Mouse (Mus musculus) hindbrain, postnatal 0 days (tissue): ENCODE results near the gene Ruvbl2. TPM values are rescaled to one million over a fixed set of nuclear protein-coding genes. Genes with fewer than 3 reads are reported as not detected.
A peak's percentile ranks its signal among the peaks of the same experiment; 100 is the strongest.

Experiments
- ATAC-seq: fragments of 200-750 bp; cut with Nextera tagmentation; 2 replicates; pipeline ENCODE4 v1.8.0; 2017; ENCODE audit warnings: mild to moderate bottlenecking, moderate TSS enrichment, moderate library complexity
- DNase-seq: peaks from one replicate; pipeline ENCODE4 v3.0.0-alpha.2; 2015; ENCODE audit warnings: low spot score
- H3K27ac ChIP-seq: fragments of 300-500 bp; sonication (generic); 2 replicates; pipeline ENCODE4 v1.5.1; 2014; ENCODE audit warnings: mild to moderate bottlenecking
- H3K27me3 ChIP-seq: fragments of 300-500 bp; sonication (generic); 2 replicates; pipeline ENCODE4 v1.6.1; 2014; ENCODE audit warnings: low read length, mixed read lengths; ENCODE audit not compliant: insufficient read depth
- H3K36me3 ChIP-seq: fragments of 300-500 bp; sonication (generic); 2 replicates; pipeline ENCODE4 v1.6.1; 2014; ENCODE audit warnings: low read length, mixed read lengths; ENCODE audit not compliant: insufficient read depth
- H3K4me1 ChIP-seq: fragments of 300-500 bp; sonication (generic); 2 replicates; pipeline ENCODE4 v1.6.1; 2014; ENCODE audit warnings: antibody characterized with exemption, low read length, mixed read lengths; ENCODE audit not compliant: insufficient read depth
- H3K4me2 ChIP-seq: fragments of 300-500 bp; sonication (generic); 2 replicates; pipeline ENCODE4 v1.6.1; 2014; ENCODE audit warnings: low read depth, mild to moderate bottlenecking, low read length, moderate library complexity, mixed read lengths
- H3K4me3 ChIP-seq: fragments of 300-500 bp; sonication (generic); 2 replicates; pipeline ENCODE4 v1.5.1; 2014; ENCODE audit warnings: low read length
- H3K9ac ChIP-seq: fragments of 300-500 bp; sonication (generic); replicated peaks from 2 replicates; pipeline ENCODE4 v1.6.1; 2014; ENCODE audit warnings: mild to moderate bottlenecking, low read length, moderate library complexity, mixed read lengths
- H3K9me3 ChIP-seq: fragments of 300-500 bp; sonication (generic); 2 replicates; pipeline ENCODE4 v1.6.1; 2016; ENCODE audit warnings: low read length, mixed read lengths
- CTCF ChIP-seq: IDR thresholded peaks from 2 replicates; pipeline ENCODE4 v1.5.1; 2016; ENCODE audit warnings: antibody characterized with exemption, control low read depth, low read depth
- WGBS: fragments of 180-500 bp; shearing (Covaris S2); extraction: QIAGEN DNeasy Blood & Tissue Kit; methylation state at CpG from one replicate; pipeline ENCODE4 v1.1.7; 2014; 5-methylcytosine and 5-hydroxymethylcytosine counted together
- polyA plus RNA-seq: library from polyadenylated mRNA; unstranded; fragments of >200 nt; fragmentation: Nextera tagmentation; extraction: Ambion mirVana; gene quantifications from 2 replicates; pipeline ENCODE4 v1.2.1, GENCODE M21; 2015
- total RNA-seq: library from RNA; depleted of rRNA; stranded (reverse); fragments of >200 nt; gene quantifications from 2 replicates; pipeline ENCODE4 v1.2.3, GENCODE M21; 2014

The Ruvbl2 gene
- total and polyA plus RNA-seq, 2 experiments from 2014 or later: 82.9 to 147 TPM

DNA sequence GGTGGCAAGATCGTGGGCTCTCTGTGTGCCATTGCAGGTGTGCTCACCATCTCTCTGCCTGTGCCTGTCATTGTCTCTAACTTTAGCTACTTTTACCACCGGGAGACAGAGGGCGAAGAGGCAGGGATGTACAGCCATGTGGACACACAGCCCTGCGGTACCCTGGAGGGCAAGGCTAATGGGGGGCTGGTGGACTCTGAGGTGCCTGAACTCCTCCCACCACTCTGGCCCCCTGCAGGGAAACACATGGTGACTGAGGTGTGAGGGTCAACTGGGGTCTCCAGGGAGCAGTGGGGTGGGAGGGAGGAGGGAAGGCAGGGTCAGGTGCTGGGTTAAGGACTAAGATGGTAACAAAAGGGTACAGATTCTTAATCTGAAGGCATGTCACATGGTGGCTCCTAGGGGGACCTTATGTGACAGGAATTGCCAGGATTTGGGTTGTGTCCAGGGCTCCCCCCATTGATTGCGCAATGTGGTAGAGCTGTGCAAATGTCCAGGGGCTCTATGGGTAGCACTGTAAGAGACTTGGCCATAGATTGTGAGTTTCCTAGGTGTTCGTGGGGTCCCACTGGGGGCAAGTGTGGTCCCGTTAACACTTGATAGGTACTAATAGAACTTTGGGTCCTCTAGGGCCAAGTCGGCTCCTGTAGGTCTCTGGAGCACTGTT, 28.3 kb downstream of the Ruvbl2 start:
- H3K9me3 ChIP-seq: no peaks in the 10 kb centered on the region
- no peak overlapping the region for H3K4me3 ChIP-seq
- DNase-seq (no peak), ATAC-seq (no peak)
- H3K36me3 ChIP-seq: no peaks in the 10 kb centered on the region
- peaks cover 80% of the 10 kb centered on the region for H3K27me3 ChIP-seq
- TF ChIP-seq CTCF: no peak
- no peak overlapping the region for H3K9ac ChIP-seq
- peaks cover 10% of the 10 kb centered on the region for H3K4me1 ChIP-seq
- WGBS: 90% methylated on average over 8 of the region's 8 CpGs
- no peak overlapping the region for H3K4me2 ChIP-seq
- H3K27ac ChIP-seq: no peak overlapping the region

GRCm38 (mm10) chr7:45408949-45409348, 28.9 kb downstream of the Ruvbl2 start:
- Histone ChIP-seq H3K27ac (no peak overlapping the region), H3K4me1 (peaks cover 7% of the 10 kb centered on the region), H3K9me3 (no peaks in the 10 kb centered on the region), H3K4me3 (no peak overlapping the region), H3K27me3 (peaks cover 73% of the 10 kb centered on the region), H3K9ac (no peak overlapping the region), H3K36me3 (no peaks in the 10 kb centered on the region), H3K4me2 (no peak overlapping the region)
- no peak for ATAC-seq
- 91% methylated on average over 17 of the region's 17 CpGs for WGBS
- TF ChIP-seq CTCF: no peak
- DNase-seq: no peak

DNA sequence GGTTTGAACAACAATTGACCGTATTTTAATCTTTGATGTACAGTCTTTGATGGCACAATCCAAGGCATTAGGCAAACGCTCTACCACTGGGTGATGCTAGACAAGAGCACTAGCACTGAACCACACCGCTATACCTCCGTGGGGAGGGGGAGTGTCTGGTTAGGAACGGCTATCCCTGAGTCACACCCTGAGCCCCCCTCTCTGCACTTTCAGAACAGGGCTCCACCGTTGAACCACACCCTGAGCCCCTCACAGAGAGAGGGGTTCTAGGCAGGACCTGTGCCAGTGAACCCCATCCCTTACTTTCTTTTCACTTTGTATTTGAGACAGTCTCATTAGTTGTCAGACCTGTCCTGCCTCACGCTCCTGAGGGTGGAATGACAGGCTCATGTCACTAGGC, 29.5 kb downstream of the Ruvbl2 start:
- Histone ChIP-seq H3K27me3 (peaks cover 67% of the 10 kb centered on the region), H3K4me1 (peaks cover under 1% of the 10 kb centered on the region; the same call in 1 of the 2 replicates), H3K4me3 (no peak overlapping the region), H3K27ac (no peak overlapping the region), H3K4me2 (no peak overlapping the region), H3K9ac (no peak overlapping the region), H3K9me3 (no peaks in the 10 kb centered on the region), H3K36me3 (no peaks in the 10 kb centered on the region)
- DNase-seq (no peak), ATAC-seq (no peak)
- 77% methylated on average over 7 of the region's 7 CpGs for whole genome bisulfite sequencing
- TF ChIP-seq CTCF: no peak

DNA sequence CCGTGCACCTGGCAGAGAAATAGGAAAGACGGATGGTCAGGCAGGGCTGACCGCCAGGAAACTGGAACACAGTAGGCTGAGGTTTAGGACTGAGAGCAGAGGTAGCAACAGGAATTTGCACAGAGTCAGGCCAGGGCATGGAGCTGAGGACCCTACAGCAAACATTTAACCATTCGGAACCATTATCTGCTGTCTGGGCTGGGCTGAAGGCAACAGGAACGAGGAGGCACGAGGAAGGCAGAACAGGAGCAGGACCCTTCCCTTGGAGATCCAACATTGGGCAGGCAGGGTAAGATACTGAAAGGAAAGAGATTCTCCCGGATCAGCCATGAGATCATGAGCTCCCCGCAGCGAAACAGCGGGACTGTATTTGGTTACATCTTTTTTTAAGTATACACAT, 30.1 kb downstream of the Ruvbl2 start:
- Histone ChIP-seq H3K27ac (no peak overlapping the region), H3K9me3 (no peaks in the 10 kb centered on the region), H3K36me3 (no peaks in the 10 kb centered on the region), H3K4me3 (no peak overlapping the region), H3K27me3 (peaks cover 64% of the 10 kb centered on the region), H3K9ac (no peak overlapping the region), H3K4me1 (no peaks in the 10 kb centered on the region), H3K4me2 (no peak overlapping the region)
- ATAC-seq (no peak), DNase-seq (no peak)
- TF ChIP-seq CTCF: no peak
- 77% methylated on average over 10 of the region's 10 CpGs for WGBS

DNA sequence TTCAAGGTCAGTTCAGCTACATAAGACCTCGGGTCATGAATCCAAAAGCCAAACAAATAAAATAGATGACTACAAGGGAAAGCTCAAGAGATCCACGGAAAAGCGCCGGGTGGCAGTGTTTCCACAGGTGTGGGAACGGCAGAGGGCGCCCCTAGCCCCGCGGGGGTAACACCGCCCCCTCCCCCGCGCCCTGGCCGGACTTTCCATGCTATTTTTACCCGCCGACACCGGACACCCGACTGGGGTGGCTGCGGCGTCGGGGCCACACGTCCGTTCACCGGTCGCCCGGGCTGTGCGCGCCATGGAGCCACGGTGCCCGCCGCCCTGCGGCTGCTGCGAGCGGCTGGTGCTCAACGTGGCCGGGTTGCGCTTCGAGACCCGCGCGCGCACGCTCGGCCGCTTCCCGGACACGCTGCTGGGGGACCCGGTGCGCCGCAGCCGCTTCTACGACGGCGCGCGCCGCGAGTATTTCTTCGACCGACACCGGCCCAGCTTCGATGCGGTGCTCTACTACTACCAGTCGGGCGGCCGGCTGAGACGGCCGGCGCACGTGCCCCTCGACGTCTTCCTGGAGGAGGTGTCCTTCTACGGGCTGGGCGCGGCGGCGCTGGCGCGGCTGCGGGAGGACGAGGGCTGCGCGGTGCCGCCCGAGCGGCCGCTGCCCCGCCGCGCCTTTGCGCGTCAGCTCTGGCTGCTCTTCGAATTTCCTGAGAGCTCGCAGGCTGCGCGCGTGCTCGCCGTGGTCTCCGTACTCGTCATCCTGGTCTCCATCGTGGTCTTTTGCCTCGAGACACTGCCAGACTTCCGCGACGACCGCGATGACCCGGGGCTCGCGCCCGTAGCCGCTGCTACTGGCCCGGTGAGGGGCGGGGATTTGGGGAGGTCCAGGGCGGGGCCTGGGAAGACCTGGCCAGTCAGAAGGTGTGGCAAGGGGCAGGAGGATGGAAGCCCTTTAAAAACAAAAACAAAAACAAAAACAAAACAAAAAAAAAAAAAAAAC, 31.4 kb downstream of the Ruvbl2 start:
- H3K9ac ChIP-seq: peak overlapping the region; percentile 9; the same call in 1 of the 2 replicates
- peak; percentile 21; the same call in 1 of the 2 replicates for ATAC-seq
- H3K9me3 ChIP-seq: no peaks in the 10 kb centered on the region
- 2% methylated on average over 109 of the region's 114 CpGs for WGBS
- no peaks in the 10 kb centered on the region for H3K4me1 ChIP-seq
- no peaks in the 10 kb centered on the region for H3K36me3 ChIP-seq
- no peak for TF ChIP-seq CTCF
- peak; percentile 8 for DNase-seq
- H3K27me3 ChIP-seq: peaks cover 57% of the 10 kb centered on the region
- H3K4me2 ChIP-seq: peak overlapping the region; percentile 50
- H3K4me3 ChIP-seq: peak overlapping the region; percentile 34
- no peak overlapping the region for H3K27ac ChIP-seq

GRCm38 (mm10) chr7:45405091-45406075, 32.5 kb downstream of the Ruvbl2 start, which contains the start of gene Kcna7:
Kcna7 (plus strand) TSS chr7:45405653.
- 10% methylated on average over 28 of the region's 28 CpGs for WGBS
- Histone ChIP-seq H3K4me3 (peak within 1 kb of the TSS; percentile 34), H3K36me3 (no peaks in the 10 kb centered on the region), H3K27ac (no peak within 1 kb of the TSS), H3K9me3 (no peaks in the 10 kb centered on the region), H3K4me2 (peak within 1 kb of the TSS; percentile 50), H3K4me1 (no peaks in the 10 kb centered on the region), H3K9ac (peak within 1 kb of the TSS; percentile 9; the same call in 1 of the 2 replicates), H3K27me3 (peaks cover 50% of the 10 kb centered on the region)
- DNase-seq (peak; percentile 28), ATAC-seq (peak; percentile 34; the same call in 1 of the 2 replicates)
- peak; percentile 86 for TF ChIP-seq CTCF
